Mouse (Mus musculus): ENCODE measurements at regions not wholly inside any gene's neighbourhood (a gene's known extent, or its start where the extent isn't known, plus 50 kb on each side); places are given as distances from the start of the nearest gene placed in this dataset.
"Not testable (repeated sequence)": the region's sequence is repeated elsewhere in the genome, so short reads cannot be mapped to it uniquely, and the experiment has no call there.

GRCm38 (mm10) chr6:48178360-48179120 lies 92.1 kb upstream of the Zfp746 start:
- no peaks in the 10 kb centered on the region for H3K9me3 ChIP-seq (replicated peaks)
- no peak overlapping the region for H3K4me3 ChIP-seq (ENCODE audit: low read depth, low read length)
- no peak for ATAC-seq (ENCODE audit: extremely low read depth, insufficient number of reproducible peaks, low FRiP score, poor library complexity, severe bottlenecking)
- no peaks in the 10 kb centered on the region for H3K4me1 ChIP-seq (ENCODE audit: insufficient read depth, low read depth, low read length)
- H3K27me3 ChIP-seq (ENCODE audit: insufficient read depth, low read length), result no peaks in the 10 kb centered on the region
- TF ChIP-seq GATA1 (IDR thresholded peaks at IDR 0.05; ENCODE audit: borderline replicate concordance, low read length) (no peak), POLR2AphosphoS5 (IDR thresholded peaks at IDR 0.05; ENCODE audit: insufficient replicate concordance, low read depth, low read length) (no peak), CTCF (IDR thresholded peaks at IDR 0.05; ENCODE audit: low read depth, low read length) (no peak), TAL1 (conservative IDR thresholded peaks at IDR 0.05; ENCODE audit: low read depth, low read length) (no peak), GATA2 (IDR thresholded peaks at IDR 0.05; ENCODE audit: borderline replicate concordance, low read depth, low read length) (no peak)
- H3K36me3 ChIP-seq (replicated peaks), result no peaks in the 10 kb centered on the region
- DNase-seq (ENCODE audit: low spot score), result no peak

DNA sequence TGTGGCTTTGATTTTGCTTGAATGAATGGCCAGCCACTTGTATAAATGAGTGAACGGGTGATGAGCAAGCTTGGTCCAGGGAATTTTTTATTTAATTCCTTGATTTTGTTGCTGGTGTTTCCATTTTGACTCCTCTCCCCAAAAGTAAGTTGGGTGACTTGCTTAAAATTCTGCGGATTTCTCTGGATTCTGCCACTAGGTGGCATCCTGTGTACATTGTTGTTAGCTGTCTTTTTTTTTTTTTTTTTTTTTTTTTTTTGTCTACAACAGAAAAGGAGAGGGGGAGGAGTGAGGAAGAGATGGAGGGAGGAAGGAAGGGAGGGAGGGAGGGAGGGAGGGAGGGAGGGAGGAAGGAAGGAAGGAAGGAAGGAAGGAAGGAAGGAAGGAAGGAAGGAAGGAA lies 91.5 kb upstream of the Zfp746 start:
- Histone ChIP-seq H3K4me3 (ENCODE audit: low read depth, low read length) (no peak overlapping the region), H3K9me3 (replicated peaks) (no peaks in the 10 kb centered on the region), H3K36me3 (replicated peaks) (no peaks in the 10 kb centered on the region), H3K4me1 (ENCODE audit: insufficient read depth, low read depth, low read length) (no peaks in the 10 kb centered on the region), H3K27me3 (ENCODE audit: insufficient read depth, low read length) (no peaks in the 10 kb centered on the region)
- DNase-seq (ENCODE audit: low spot score), result no peak
- ATAC-seq (ENCODE audit: extremely low read depth, insufficient number of reproducible peaks, low FRiP score, poor library complexity, severe bottlenecking), result no peak
- TF ChIP-seq POLR2AphosphoS5 (IDR thresholded peaks at IDR 0.05; ENCODE audit: insufficient replicate concordance, low read depth, low read length) (no peak), GATA1 (IDR thresholded peaks at IDR 0.05; ENCODE audit: borderline replicate concordance, low read length) (no peak), CTCF (IDR thresholded peaks at IDR 0.05; ENCODE audit: low read depth, low read length) (no peak), GATA2 (IDR thresholded peaks at IDR 0.05; ENCODE audit: borderline replicate concordance, low read depth, low read length) (no peak), TAL1 (conservative IDR thresholded peaks at IDR 0.05; ENCODE audit: low read depth, low read length) (no peak)

GRCm38 (mm10) chr6:48175234-48175633 lies 88.8 kb upstream of the Zfp746 start:
- DNase-seq (ENCODE audit: low spot score), result no peak
- Histone ChIP-seq H3K9me3 (replicated peaks) (no peaks in the 10 kb centered on the region), H3K36me3 (replicated peaks) (no peaks in the 10 kb centered on the region), H3K4me3 (ENCODE audit: low read depth, low read length) (no peak overlapping the region), H3K27me3 (ENCODE audit: insufficient read depth, low read length) (no peaks in the 10 kb centered on the region), H3K4me1 (ENCODE audit: insufficient read depth, low read depth, low read length) (no peaks in the 10 kb centered on the region)
- no peak for ATAC-seq (ENCODE audit: extremely low read depth, insufficient number of reproducible peaks, low FRiP score, poor library complexity, severe bottlenecking)
- no peak for TF ChIP-seq POLR2AphosphoS5 (IDR thresholded peaks at IDR 0.05; ENCODE audit: insufficient replicate concordance, low read depth, low read length)
- TF ChIP-seq GATA1 (IDR thresholded peaks at IDR 0.05; ENCODE audit: borderline replicate concordance, low read length), result no peak
- TF ChIP-seq GATA2 (IDR thresholded peaks at IDR 0.05; ENCODE audit: borderline replicate concordance, low read depth, low read length), result no peak
- no peak for TF ChIP-seq CTCF (IDR thresholded peaks at IDR 0.05; ENCODE audit: low read depth, low read length)
- TF ChIP-seq TAL1 (conservative IDR thresholded peaks at IDR 0.05; ENCODE audit: low read depth, low read length), result no peak

DNA sequence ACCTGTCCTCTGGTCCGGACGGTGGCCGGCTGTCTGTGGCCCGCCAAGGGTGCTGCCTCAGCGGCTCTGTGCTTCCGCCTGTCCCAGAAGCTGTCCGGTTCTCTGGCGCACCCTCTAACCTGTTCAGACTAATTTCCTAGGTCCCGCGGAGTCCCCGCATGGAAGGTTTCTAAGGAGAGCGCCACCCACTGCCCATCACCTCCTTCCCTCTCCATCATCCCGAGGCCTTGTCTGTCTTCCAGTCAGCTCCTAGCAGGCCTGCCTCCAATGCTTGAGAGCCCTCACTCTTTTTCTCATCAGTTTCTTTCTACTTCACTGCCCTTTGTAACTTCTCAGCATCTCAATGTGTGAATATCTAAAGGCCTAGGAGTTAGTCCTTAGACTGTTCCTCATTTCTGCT lies 86.4 kb upstream of the Zfp746 start:
- H3K9me3 ChIP-seq (replicated peaks); ATAC-seq (ENCODE audit: extremely low read depth, insufficient number of reproducible peaks, low FRiP score, poor library complexity, severe bottlenecking); H3K4me3 ChIP-seq (ENCODE audit: low read depth, low read length); H3K36me3 ChIP-seq (replicated peaks); H3K27me3 ChIP-seq (ENCODE audit: insufficient read depth, low read length); DNase-seq (ENCODE audit: low spot score); H3K4me1 ChIP-seq (ENCODE audit: insufficient read depth, low read depth, low read length): not testable (repeated sequence)

GRCm38 (mm10) chr6:48136851-48137250 lies 50.5 kb upstream of the Zfp746 start:
- ATAC-seq (ENCODE audit: extremely low read depth, insufficient number of reproducible peaks, low FRiP score, poor library complexity, severe bottlenecking), result no peak

More at GRCm38 (mm10) chr6:48136851-48137250, 50.5 kb upstream of the Zfp746 start:
- H3K27me3 ChIP-seq (ENCODE audit: insufficient read depth, low read length), result no peaks in the 10 kb centered on the region
- no peak for DNase-seq (ENCODE audit: low spot score)
- H3K4me1 ChIP-seq (ENCODE audit: insufficient read depth, low read depth, low read length), result no peaks in the 10 kb centered on the region
- H3K4me3 ChIP-seq (ENCODE audit: low read depth, low read length), result no peak overlapping the region
- TF ChIP-seq POLR2AphosphoS5 (IDR thresholded peaks at IDR 0.05; ENCODE audit: insufficient replicate concordance, low read depth, low read length), result no peak
- no peak for TF ChIP-seq GATA1 (IDR thresholded peaks at IDR 0.05; ENCODE audit: borderline replicate concordance, low read length)
- TF ChIP-seq GATA2 (IDR thresholded peaks at IDR 0.05; ENCODE audit: borderline replicate concordance, low read depth, low read length), result no peak
- TF ChIP-seq CTCF (IDR thresholded peaks at IDR 0.05; ENCODE audit: low read depth, low read length), result no peak
- no peak for TF ChIP-seq TAL1 (conservative IDR thresholded peaks at IDR 0.05; ENCODE audit: low read depth, low read length)
- no peaks in the 10 kb centered on the region for H3K36me3 ChIP-seq (replicated peaks)
- H3K9me3 ChIP-seq (replicated peaks), result no peaks in the 10 kb centered on the region
